Mouse (Mus musculus): ENCODE data around the gene Ergic1. TPM values are rescaled to one million over a fixed set of nuclear protein-coding genes. Genes with fewer than 3 reads are reported as not detected.

Gene Ergic1
- polyA plus RNA-seq, 1 experiment from 2014 or later = 39.0 TPM

DNA sequence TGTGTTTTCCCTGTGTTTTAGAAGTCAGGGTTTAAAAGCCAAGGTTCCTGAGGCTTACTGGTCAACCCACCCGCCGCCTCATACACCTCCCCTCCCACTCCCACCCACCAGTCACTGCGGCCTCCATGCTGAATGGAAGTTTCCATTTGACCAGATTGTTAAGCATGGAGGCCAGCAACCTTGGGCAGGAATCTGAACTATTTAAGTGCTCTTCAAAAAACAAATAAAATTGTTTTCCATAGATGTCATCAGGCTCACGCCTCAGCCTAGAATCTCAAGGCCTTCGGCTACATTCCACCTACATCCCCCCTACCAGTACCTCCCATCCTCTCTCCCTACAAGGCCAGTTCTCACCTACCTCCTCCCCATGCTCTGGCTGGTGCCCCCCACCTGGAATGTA lies 57.2 kb downstream of the Ergic1 start:
- ATAC-seq (ENCODE audit: low read depth) = no peak
- H3K9me3 ChIP-seq (replicated peaks; ENCODE audit: control insufficient read depth, low read length) = no peaks in the 10 kb centered on the region
- no peak overlapping the region for H3K4me2 ChIP-seq (ENCODE audit: low read depth, low read length)
- H3K9ac ChIP-seq (ENCODE audit: low read depth, low read length) = no peak overlapping the region
- H3K27me3 ChIP-seq (ENCODE audit: control insufficient read depth, insufficient read depth, low read depth, low read length) = no peaks in the 10 kb centered on the region
- peaks cover 7% of the 10 kb centered on the region for H3K4me1 ChIP-seq (ENCODE audit: control insufficient read depth, low read depth, low read length)
- H3K27ac ChIP-seq (ENCODE audit: low read length) = no peak overlapping the region
- 78% methylated on average over 5 of the region's 5 CpGs for WGBS (ENCODE audit: insufficient replicate concordance)
- no peak overlapping the region for H3K4me3 ChIP-seq (ENCODE audit: low read depth, low read length)
- no peaks in the 10 kb centered on the region for H3K36me3 ChIP-seq (ENCODE audit: control insufficient read depth, insufficient read depth)

DNA sequence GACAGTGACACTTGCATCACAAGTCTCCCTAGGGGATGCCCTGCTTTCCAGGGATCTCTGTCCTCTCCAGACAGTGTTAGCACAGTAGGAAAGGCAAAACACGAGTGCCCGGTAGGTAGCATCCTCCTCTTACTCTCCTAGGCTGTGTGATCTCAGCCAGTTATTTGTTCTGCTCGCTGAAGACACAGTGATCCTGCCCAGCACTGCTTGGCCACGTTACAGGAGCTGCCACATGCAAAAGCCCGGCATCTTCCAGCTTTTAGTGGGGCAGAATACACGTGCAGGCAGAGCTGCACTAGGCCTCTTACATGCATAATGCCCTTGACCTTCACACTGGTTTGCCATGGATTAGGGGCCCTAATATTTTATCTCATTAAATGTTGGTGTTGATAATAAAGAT lies 58.3 kb downstream of the Ergic1 start:
- 76% methylated on average over 6 of the region's 6 CpGs for WGBS (ENCODE audit: insufficient replicate concordance)
- ATAC-seq (ENCODE audit: low read depth) = no peak
- Histone ChIP-seq H3K36me3 (ENCODE audit: control insufficient read depth, insufficient read depth) (no peaks in the 10 kb centered on the region), H3K4me3 (ENCODE audit: low read depth, low read length) (no peak overlapping the region), H3K27me3 (ENCODE audit: control insufficient read depth, insufficient read depth, low read depth, low read length) (no peaks in the 10 kb centered on the region), H3K9ac (ENCODE audit: low read depth, low read length) (no peak overlapping the region), H3K9me3 (replicated peaks; ENCODE audit: control insufficient read depth, low read length) (no peaks in the 10 kb centered on the region), H3K4me2 (ENCODE audit: low read depth, low read length) (no peak overlapping the region), H3K4me1 (ENCODE audit: control insufficient read depth, low read depth, low read length) (peaks cover 7% of the 10 kb centered on the region), H3K27ac (ENCODE audit: low read length) (no peak overlapping the region)

DNA sequence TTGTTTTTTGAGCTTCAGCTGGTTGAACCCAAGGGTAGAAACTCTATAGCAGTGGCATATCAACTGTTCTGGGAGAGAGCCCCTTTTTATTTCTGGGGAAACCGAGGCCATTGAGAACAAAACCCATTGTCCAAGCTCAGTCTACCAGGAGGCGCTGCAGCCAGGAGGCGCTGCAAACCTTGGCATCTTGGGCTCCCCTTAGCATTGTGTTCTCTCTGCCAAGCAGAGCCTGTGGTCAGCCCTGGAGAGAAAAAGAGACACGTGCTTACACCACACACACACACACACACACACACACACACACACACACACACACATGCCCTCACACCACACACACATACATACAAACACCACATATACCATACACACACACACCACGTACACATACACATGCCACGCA lies 59.0 kb downstream of the Ergic1 start:
- Histone ChIP-seq H3K9ac (ENCODE audit: low read depth, low read length) (no peak overlapping the region), H3K4me1 (ENCODE audit: control insufficient read depth, low read depth, low read length) (peaks cover 7% of the 10 kb centered on the region), H3K4me2 (ENCODE audit: low read depth, low read length) (no peak overlapping the region), H3K36me3 (ENCODE audit: control insufficient read depth, insufficient read depth) (no peaks in the 10 kb centered on the region), H3K27ac (ENCODE audit: low read length) (no peak overlapping the region), H3K4me3 (ENCODE audit: low read depth, low read length) (no peak overlapping the region), H3K9me3 (replicated peaks; ENCODE audit: control insufficient read depth, low read length) (no peaks in the 10 kb centered on the region), H3K27me3 (ENCODE audit: control insufficient read depth, insufficient read depth, low read depth, low read length) (no peaks in the 10 kb centered on the region)
- no peak for ATAC-seq (ENCODE audit: low read depth)
- 74% methylated on average over 6 of the region's 6 CpGs for WGBS (ENCODE audit: insufficient replicate concordance)

DNA sequence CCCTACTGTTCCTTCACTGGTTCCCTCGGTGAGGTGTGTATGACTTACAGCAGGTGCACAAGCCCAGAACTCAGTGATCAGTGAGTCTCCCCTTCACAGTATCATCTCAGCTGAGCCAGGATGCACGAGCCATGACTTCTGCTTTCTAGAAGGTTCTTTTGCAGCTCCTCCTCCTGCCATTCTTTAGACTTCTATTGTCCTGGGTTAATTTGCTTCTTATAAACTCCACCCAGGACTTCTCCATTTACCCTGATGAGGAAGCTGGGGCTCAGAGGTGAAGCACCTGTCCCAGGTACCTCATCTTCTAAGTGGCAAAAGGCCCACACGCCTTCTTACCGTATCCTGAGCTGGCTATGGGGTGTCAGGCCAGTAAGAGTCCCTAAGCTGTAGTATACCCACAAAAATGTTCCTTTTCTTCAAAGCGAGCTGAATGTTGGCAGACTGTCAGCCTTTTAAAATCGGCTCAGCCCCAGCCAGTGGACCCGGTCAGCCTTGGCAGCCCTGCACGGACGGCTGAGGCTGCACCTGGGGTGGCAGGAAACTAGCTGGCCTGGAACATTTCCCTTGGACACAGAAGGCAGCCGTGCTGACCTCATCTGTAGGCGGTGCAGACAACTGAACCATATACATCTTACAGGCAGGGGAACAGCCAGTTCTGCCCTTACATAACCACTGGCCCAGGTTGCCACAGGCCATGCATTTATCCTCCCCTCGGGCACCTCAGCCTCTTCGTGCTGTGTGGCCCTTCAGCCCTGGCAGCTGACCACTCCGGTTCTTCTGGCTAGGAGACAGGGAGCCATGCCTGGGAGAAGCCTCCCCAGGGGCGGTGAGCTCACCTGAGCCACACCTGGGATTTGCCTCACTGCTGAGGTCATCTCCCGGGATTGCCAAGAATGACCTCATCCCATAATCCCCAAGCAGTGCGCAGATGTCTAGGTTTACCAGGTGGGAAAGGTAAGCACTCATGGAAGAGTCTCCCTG lies 59.8 kb downstream of the Ergic1 start:
- H3K9me3 ChIP-seq (replicated peaks; ENCODE audit: control insufficient read depth, low read length) = no peaks in the 10 kb centered on the region
- no peak overlapping the region for H3K9ac ChIP-seq (ENCODE audit: low read depth, low read length)
- H3K36me3 ChIP-seq (ENCODE audit: control insufficient read depth, insufficient read depth) = no peaks in the 10 kb centered on the region
- H3K27ac ChIP-seq (ENCODE audit: low read length) = no peak overlapping the region
- ATAC-seq (ENCODE audit: low read depth) = no peak
- no peak overlapping the region for H3K4me3 ChIP-seq (ENCODE audit: low read depth, low read length)
- no peak overlapping the region for H3K4me2 ChIP-seq (ENCODE audit: low read depth, low read length)
- H3K4me1 ChIP-seq (ENCODE audit: control insufficient read depth, low read depth, low read length) = peaks cover 7% of the 10 kb centered on the region
- WGBS (ENCODE audit: insufficient replicate concordance) = 76% methylated on average over 17 of the region's 17 CpGs
- H3K27me3 ChIP-seq (ENCODE audit: control insufficient read depth, insufficient read depth, low read depth, low read length) = no peaks in the 10 kb centered on the region

DNA sequence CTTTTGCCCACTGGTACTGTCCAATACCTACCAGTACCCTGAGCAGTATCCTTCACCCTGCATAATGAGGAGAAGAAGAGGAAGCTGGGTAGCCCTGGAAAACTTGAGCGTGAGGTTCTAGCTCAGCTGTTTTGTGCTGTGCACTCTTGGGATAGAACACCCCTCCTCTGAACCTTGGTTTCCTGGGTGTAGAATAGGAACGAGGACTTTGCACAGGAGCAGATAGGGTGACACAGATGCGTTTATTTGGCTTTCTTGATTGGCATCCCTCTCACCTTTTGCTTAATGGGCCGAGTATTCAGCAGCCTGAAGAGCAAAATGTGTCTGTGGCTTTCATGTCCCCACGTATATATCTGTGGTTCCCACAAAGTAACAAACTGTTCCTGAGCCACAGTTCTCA lies 60.6 kb downstream of the Ergic1 start:
- no peak overlapping the region for H3K9ac ChIP-seq (ENCODE audit: low read depth, low read length)

DNA sequence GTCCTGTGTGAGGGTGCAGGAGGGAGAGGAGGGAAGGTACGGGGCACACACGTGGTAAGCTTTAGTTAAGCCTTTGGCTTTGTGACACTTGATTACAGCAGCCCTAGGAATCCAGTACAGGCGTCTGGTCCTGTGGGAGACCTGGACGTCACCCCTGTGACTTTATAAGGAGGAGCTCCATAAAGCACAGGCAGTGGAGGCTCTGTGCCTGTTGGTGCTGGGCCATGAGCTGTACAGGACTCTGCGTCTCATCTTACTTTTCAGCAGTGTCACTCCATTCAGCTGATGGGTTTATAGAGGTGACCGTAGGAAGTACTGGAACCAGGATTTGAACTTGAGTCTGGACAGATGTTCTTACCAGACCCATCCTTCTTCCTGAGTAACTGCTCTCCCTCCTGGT lies 62.7 kb downstream of the Ergic1 start:
- Histone ChIP-seq H3K27ac (ENCODE audit: low read length) (no peak overlapping the region), H3K9me3 (replicated peaks; ENCODE audit: control insufficient read depth, low read length) (no peaks in the 10 kb centered on the region), H3K36me3 (ENCODE audit: control insufficient read depth, insufficient read depth) (no peaks in the 10 kb centered on the region), H3K4me1 (ENCODE audit: control insufficient read depth, low read depth, low read length) (peaks cover 4% of the 10 kb centered on the region; the same call in 1 of the 2 replicates), H3K27me3 (ENCODE audit: control insufficient read depth, insufficient read depth, low read depth, low read length) (no peaks in the 10 kb centered on the region), H3K4me3 (ENCODE audit: low read depth, low read length) (no peak overlapping the region), H3K9ac (ENCODE audit: low read depth, low read length) (no peak overlapping the region), H3K4me2 (ENCODE audit: low read depth, low read length) (no peak overlapping the region)
- no peak for ATAC-seq (ENCODE audit: low read depth)
- WGBS (ENCODE audit: insufficient replicate concordance) = 75% methylated on average over 6 of the region's 6 CpGs

More for the DNA sequence above, 60.6 kb downstream of the Ergic1 start:
- Histone ChIP-seq H3K4me1 (ENCODE audit: control insufficient read depth, low read depth, low read length) (peaks cover 5% of the 10 kb centered on the region), H3K4me2 (ENCODE audit: low read depth, low read length) (no peak overlapping the region), H3K9me3 (replicated peaks; ENCODE audit: control insufficient read depth, low read length) (no peaks in the 10 kb centered on the region), H3K4me3 (ENCODE audit: low read depth, low read length) (no peak overlapping the region), H3K36me3 (ENCODE audit: control insufficient read depth, insufficient read depth) (no peaks in the 10 kb centered on the region), H3K27me3 (ENCODE audit: control insufficient read depth, insufficient read depth, low read depth, low read length) (no peaks in the 10 kb centered on the region), H3K27ac (ENCODE audit: low read length) (no peak overlapping the region)
- no peak for ATAC-seq (ENCODE audit: low read depth)
- WGBS (ENCODE audit: insufficient replicate concordance) = 69% methylated on average over 5 of the region's 5 CpGs

DNA sequence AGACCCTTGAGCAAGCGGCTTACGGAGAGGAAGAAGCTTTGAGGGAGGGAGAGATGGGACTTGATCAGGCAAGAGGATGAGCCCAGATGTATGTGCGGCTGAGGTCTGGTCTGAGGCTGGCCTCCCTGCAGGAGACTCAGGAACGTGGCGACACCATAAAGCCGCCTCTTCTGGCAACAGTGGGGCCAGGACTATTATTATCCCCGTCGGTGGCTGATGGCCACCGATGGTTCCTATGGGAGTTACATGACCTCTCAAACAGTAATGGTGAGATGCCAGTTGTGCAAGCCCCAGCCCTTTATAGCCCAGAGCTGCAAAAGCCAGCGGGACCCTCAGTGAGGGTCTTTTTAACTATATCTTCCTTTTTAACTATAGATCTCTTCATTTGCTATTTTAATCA lies 63.7 kb downstream of the Ergic1 start:
- Histone ChIP-seq H3K27me3 (ENCODE audit: control insufficient read depth, insufficient read depth, low read depth, low read length) (no peaks in the 10 kb centered on the region), H3K9ac (ENCODE audit: low read depth, low read length) (no peak overlapping the region), H3K4me3 (ENCODE audit: low read depth, low read length) (no peak overlapping the region), H3K27ac (ENCODE audit: low read length) (no peak overlapping the region), H3K9me3 (replicated peaks; ENCODE audit: control insufficient read depth, low read length) (no peaks in the 10 kb centered on the region), H3K4me2 (ENCODE audit: low read depth, low read length) (no peak overlapping the region), H3K4me1 (ENCODE audit: control insufficient read depth, low read depth, low read length) (peaks cover 4% of the 10 kb centered on the region; the same call in 1 of the 2 replicates), H3K36me3 (ENCODE audit: control insufficient read depth, insufficient read depth) (peaks cover 3% of the 10 kb centered on the region; the same call in 1 of the 2 replicates)
- 85% methylated on average over 10 of the region's 10 CpGs for WGBS (ENCODE audit: insufficient replicate concordance)
- no peak for ATAC-seq (ENCODE audit: low read depth)

DNA sequence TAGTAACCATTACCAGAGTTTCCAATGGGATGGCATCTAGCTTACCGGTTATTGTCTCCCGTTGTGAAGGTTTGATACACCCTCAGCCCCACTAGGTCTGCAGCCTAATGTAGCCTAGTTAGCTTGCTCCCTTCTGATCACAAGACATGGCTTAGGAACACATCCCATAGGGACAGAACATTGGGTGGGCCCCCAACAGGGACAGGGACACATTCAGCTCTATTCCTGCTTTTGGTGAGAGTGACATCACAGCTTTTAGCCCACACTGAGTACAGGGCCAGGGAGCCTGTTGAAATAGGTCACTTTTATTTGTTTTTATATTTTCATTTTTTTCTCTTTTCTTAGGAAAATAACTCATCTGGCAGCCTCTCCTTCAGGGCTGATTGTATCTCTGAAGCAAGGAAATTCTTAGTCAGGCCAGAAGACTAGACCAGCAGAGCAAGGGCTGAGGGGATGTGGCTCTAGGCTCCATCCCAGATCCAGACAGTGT lies 64.3 kb downstream of the Ergic1 start:
- no peak for ATAC-seq (ENCODE audit: low read depth)
- H3K27me3 ChIP-seq (ENCODE audit: control insufficient read depth, insufficient read depth, low read depth, low read length) = no peaks in the 10 kb centered on the region
- H3K4me3 ChIP-seq (ENCODE audit: low read depth, low read length) = no peak overlapping the region
- 79% methylated on average over 2 of the region's 2 CpGs for WGBS (ENCODE audit: insufficient replicate concordance)
- no peak overlapping the region for H3K9ac ChIP-seq (ENCODE audit: low read depth, low read length)
- H3K36me3 ChIP-seq (ENCODE audit: control insufficient read depth, insufficient read depth) = peaks cover 6% of the 10 kb centered on the region; the same call in 1 of the 2 replicates
- H3K4me2 ChIP-seq (ENCODE audit: low read depth, low read length) = no peak overlapping the region
- no peaks in the 10 kb centered on the region for H3K9me3 ChIP-seq (replicated peaks; ENCODE audit: control insufficient read depth, low read length)
- H3K4me1 ChIP-seq (ENCODE audit: control insufficient read depth, low read depth, low read length) = peaks cover 4% of the 10 kb centered on the region; the same call in 1 of the 2 replicates
- H3K27ac ChIP-seq (ENCODE audit: low read length) = no peak overlapping the region

DNA sequence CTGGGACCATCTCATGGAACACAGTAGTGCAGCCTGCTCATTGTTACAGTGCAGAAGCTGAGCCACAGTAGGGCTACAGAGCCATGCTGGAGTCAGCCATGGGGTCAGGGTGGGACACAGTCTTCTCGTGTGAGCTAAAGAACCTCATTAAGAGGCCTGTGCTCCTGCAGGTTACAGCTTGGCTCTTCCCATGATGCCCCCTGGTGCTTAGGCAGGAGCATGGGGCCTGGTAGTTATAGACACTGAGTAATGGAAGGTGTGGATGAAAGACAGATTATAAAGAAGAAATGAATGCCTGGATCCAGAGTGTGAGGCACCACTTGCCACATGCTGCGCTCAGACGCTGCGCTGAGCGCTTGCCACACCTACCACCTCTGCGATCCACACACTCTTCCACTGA lies 67.2 kb downstream of the Ergic1 start:
- Histone ChIP-seq H3K4me1 (ENCODE audit: control insufficient read depth, low read depth, low read length) (no peaks in the 10 kb centered on the region), H3K27ac (ENCODE audit: low read length) (no peak overlapping the region), H3K4me2 (ENCODE audit: low read depth, low read length) (no peak overlapping the region), H3K4me3 (ENCODE audit: low read depth, low read length) (no peak overlapping the region), H3K9ac (ENCODE audit: low read depth, low read length) (no peak overlapping the region), H3K9me3 (replicated peaks; ENCODE audit: control insufficient read depth, low read length) (no peaks in the 10 kb centered on the region), H3K27me3 (ENCODE audit: control insufficient read depth, insufficient read depth, low read depth, low read length) (no peaks in the 10 kb centered on the region), H3K36me3 (ENCODE audit: control insufficient read depth, insufficient read depth) (peaks cover 6% of the 10 kb centered on the region; the same call in 1 of the 2 replicates)
- ATAC-seq (ENCODE audit: low read depth) = no peak
- WGBS (ENCODE audit: insufficient replicate concordance) = 84% methylated on average over 6 of the region's 6 CpGs

Measured in liver, embryonic 16.5 days (tissue).